In the genomic region with DNA sequence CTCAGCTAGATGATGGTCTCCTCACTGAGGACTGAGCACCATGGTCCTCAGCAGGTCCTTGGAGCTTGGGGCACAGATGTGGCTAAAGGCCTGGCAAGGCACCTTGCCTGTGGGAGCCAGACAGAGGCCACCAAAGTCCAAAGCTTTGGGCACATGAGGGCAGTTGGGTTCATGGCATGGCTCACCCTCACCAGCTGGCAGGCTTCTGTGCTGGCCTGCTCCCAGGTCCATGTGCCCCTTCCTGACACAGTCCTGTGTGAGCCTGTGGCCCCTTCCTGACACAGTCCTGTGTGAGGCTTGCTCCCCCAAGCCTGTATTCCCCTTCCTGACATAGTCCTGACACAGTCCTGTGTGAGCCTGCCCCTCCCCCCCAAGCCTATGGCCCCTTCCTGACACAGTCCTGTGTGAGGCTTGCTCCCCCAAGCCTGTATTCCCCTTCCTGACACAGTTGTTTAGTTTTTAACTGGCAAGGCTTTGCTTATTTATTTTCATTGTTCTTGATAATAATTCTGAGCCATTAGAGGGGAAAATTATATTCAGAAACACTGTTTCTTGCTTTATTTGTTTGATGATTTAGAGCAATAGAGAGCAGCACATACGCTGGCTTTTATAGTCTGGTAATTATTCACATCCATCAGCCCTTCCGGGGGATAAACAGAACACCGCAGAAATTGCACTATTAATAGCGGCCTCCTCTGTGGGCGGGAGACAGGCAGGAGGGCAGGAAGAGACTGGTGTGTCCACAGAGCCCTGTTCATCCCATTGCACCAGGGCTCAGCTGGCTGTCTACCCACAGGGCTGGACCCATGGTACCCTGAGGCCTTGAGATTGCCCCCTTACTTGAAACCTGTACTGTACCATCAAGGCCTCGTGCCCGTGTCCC, we compare ENCODE assay signal across 10 mouse cellular contexts. TPM values are rescaled to one million over a fixed set of nuclear protein-coding genes. Genes with fewer than 3 reads are reported as not detected.
DNase-seq lines count a peak whose midpoint lies in the region; ATAC-seq lines count a peak whose summit lies in the region.
"Had no signal": no experiment of that assay in that cellular context is flagged by ENCODE, and none has a peak within 500 bp of the region (broad histone marks: within the 10 kb centered on the region; RNA-seq: fewer than 3 reads in every experiment).

No protein-coding gene starts in this region.

- H3K4me3 ChIP-seq in kidney, embryonic 16.5 days (ENCODE audit: low read length), result no peak overlapping the region
- H3K4me3 ChIP-seq in embryonic facial prominence, embryonic 10.5 days, result no peak overlapping the region
- H3K4me3 ChIP-seq in midbrain, embryonic 12.5 days, result no peak overlapping the region

- DNase-seq in kidney, postnatal 36 days, result no peak
- no peak for DNase-seq in embryonic facial prominence, embryonic 10.5 days (ENCODE audit: low spot score)
- no peak for DNase-seq in gastrocnemius, postnatal 36 days
- no peak for DNase-seq in cerebellum, adult 9-10 months
- DNase-seq: cerebellum, adult 11 months; gastrocnemius, postnatal 25 days had no signal

- no peaks in the 10 kb centered on the region for H3K9me3 ChIP-seq in kidney, embryonic 16.5 days (ENCODE audit: low read length)
- no peaks in the 10 kb centered on the region for H3K9me3 ChIP-seq in embryonic facial prominence, embryonic 10.5 days
- no peaks in the 10 kb centered on the region for H3K9me3 ChIP-seq in midbrain, embryonic 12.5 days

- intact Hi-C loops in gastrocnemius, postnatal 36 days (cut with DNase I), result no loop called here

- H3K27ac ChIP-seq in kidney, embryonic 16.5 days (ENCODE audit: low read length), result peak overlapping the region; percentile 56
- H3K27ac ChIP-seq in embryonic facial prominence, embryonic 10.5 days (replicated peaks), result peak overlapping the region; percentile 35; the same call in 1 of the 2 replicates
- peak overlapping the region; percentile 25 for H3K27ac ChIP-seq in midbrain, embryonic 12.5 days (replicated peaks)

- H3K4me2 ChIP-seq in kidney, embryonic 16.5 days (replicated peaks; ENCODE audit: low read depth, low read length), result no peak overlapping the region
- no peak overlapping the region for H3K4me2 ChIP-seq in midbrain, embryonic 12.5 days (replicated peaks)

- ATAC-seq in kidney, embryonic 16.5 days (ENCODE audit: low FRiP score, low TSS enrichment), result peak; percentile 68; the same call in 1 of the 2 replicates
- peak; percentile 30 to 72; a peak in 3 of 4 replicates for ATAC-seq in hematopoietic stem cell, adult 5-6 weeks (replicated peaks in 1 of 2; ENCODE audit: insufficient read depth in 1 of 2, low FRiP score in 2 of 2, low TSS enrichment in 1 of 2, low read depth in 1 of 2, poor library complexity in 2 of 2, severe bottlenecking in 2 of 2)
- ATAC-seq in midbrain, embryonic 12.5 days (ENCODE audit: low FRiP score, low read depth), result no peak
- ATAC-seq in erythroblast, adult 5-6 weeks (replicated peaks; ENCODE audit: low FRiP score, poor library complexity, severe bottlenecking), result no peak

- H3K9ac ChIP-seq in kidney, embryonic 16.5 days (replicated peaks; ENCODE audit: low read length), result 0 out of 2 replicates have a peak overlapping the region, but pooled peaks have one; percentile 12
- H3K9ac ChIP-seq in midbrain, embryonic 12.5 days (replicated peaks), result no peak overlapping the region

- H3K4me1 ChIP-seq in kidney, embryonic 16.5 days (ENCODE audit: insufficient read depth, low read length), result peaks cover 19% of the 10 kb centered on the region
- peaks cover 14% of the 10 kb centered on the region for H3K4me1 ChIP-seq in embryonic facial prominence, embryonic 10.5 days
- H3K4me1 ChIP-seq in midbrain, embryonic 12.5 days, result peaks cover 6% of the 10 kb centered on the region; the same call in 1 of the 2 replicates

- H3K36me3 ChIP-seq in kidney, embryonic 16.5 days (ENCODE audit: insufficient read depth, low read length), result peaks cover 13% of the 10 kb centered on the region; the same call in 1 of the 2 replicates
- H3K36me3 ChIP-seq in embryonic facial prominence, embryonic 10.5 days (replicated peaks), result peaks cover 95% of the 10 kb centered on the region
- peaks cover 86% of the 10 kb centered on the region for H3K36me3 ChIP-seq in midbrain, embryonic 12.5 days

- WGBS in kidney, embryonic 16.5 days, result 35% methylated on average over 7 of the region's 7 CpGs
- WGBS in embryonic facial prominence, embryonic 10.5 days, result 89% methylated on average over 7 of the region's 7 CpGs
- 83% methylated on average over 7 of the region's 7 CpGs for whole genome bisulfite sequencing in midbrain, embryonic 12.5 days

- no peaks in the 10 kb centered on the region for H3K27me3 ChIP-seq in kidney, embryonic 16.5 days (ENCODE audit: insufficient read depth, low read length)
- H3K27me3 ChIP-seq in embryonic facial prominence, embryonic 10.5 days (replicated peaks; ENCODE audit: low read depth, poor library complexity, severe bottlenecking), result no peaks in the 10 kb centered on the region
- H3K27me3 ChIP-seq in midbrain, embryonic 12.5 days, result no peaks in the 10 kb centered on the region

RNA-seq across cellular contexts. Expression of gene Kdm4b, which starts 40.2 kb away (rescaled TPM):
- polyA plus RNA-seq in kidney, embryonic 16.5 days (2015; fragmentation: Nextera tagmentation; extraction: Ambion mirVana), result 37.7 and 39.1 TPM in 2 replicates
- polyA plus RNA-seq in embryonic facial prominence, embryonic 10.5 days (2016; fragmentation: Nextera tagmentation; extraction: Ambion mirVana), result 46.2 and 46.8 TPM in 2 replicates
- 12.1 and 13.6 TPM in 2 replicates for total RNA-seq in hematopoietic stem cell, adult 5-6 weeks (2017)
- polyA plus RNA-seq in midbrain, embryonic 12.5 days (2016; fragmentation: Nextera tagmentation; extraction: Ambion mirVana), result 75.1 and 80.4 TPM in 2 replicates
- 1.7 and 5.0 TPM in 2 replicates for total RNA-seq in erythroblast, adult 5-6 weeks (2015; ENCODE audit: low replicate concordance)
- total RNA-seq in erythroblast, adult 5-6 weeks (2017; ENCODE audit: low replicate concordance), result 2.9 and 3.5 TPM in 2 replicates
- 10 to 100 TPM; 26.0 to 29.8 TPM for total RNA-seq in gastrocnemius, postnatal 36 days (2021)

Comparison
In these comparisons a context has a peak if more than half of its experiments do, and no peak if none do; other contexts are left out.
1. ATAC-seq: peak in kidney, embryonic 16.5 days (single experiment) and hematopoietic stem cell, adult 5-6 weeks (2 of 2); none in midbrain, embryonic 12.5 days (single experiment) and erythroblast, adult 5-6 weeks (single experiment).
2. Peak in every context shown above with its lines, with median percentiles within 50 percentile points of each other: H3K27ac ChIP-seq.